Mouse (Mus musculus) adrenal gland, postnatal 10 days (tissue): Measurements from ENCODE around the gene Chrna9. TPM values are rescaled to one million over a fixed set of nuclear protein-coding genes. Genes with fewer than 3 reads are reported as not detected.

Experiments used
- DNase-seq: peaks from one replicate; pipeline ENCODE4 v3.0.0; 2021; ENCODE audit warnings: mixed read lengths
- total RNA-seq, 2 experiments: library from RNA; stranded (reverse); gene quantifications; 2 replicates each; pipeline ENCODE4 v1.2.3; 2021

Gene Chrna9
- total RNA-seq, 2 experiments from 2014 or later: 0.39 to 0.76 TPM

GRCm38 (mm10) chr5:65919904-65920303 is 14.8 kb upstream of the Chrna9 start:
- no peak for DNase-seq

GRCm38 (mm10) chr5:65920701-65921426 is 13.9 kb upstream of the Chrna9 start:
- no peak for DNase-seq

DNA sequence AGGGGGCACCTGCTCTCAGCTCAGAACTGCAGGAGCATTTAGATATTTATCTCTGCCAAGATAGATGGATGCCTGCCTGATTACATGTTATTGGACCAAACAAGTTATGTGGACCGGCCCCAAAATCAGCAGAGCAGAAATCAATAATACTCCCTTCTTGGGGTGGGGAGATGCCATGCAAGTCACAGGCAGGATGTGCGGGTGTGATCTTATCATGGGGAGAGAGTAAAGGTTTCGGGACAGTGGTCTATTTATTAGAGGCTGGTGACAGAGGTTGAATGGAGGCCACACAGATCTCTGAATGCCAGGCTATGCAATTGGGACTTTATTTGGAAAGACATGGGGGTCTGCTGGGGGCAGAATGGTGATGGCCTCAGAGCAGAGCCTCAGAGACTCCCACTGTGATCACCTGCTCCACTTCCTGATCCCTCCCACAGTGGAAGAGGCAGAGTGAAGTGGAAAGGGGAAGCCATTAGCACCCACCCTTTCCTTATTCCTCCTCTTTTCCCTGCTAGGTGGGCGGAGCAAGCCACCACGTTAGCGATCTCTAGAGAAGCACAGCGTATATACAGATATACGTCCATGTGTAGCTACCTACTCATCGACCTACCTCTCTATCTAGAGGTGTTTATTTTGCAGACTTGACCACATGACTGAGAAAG is 13.1 kb upstream of the Chrna9 start:
- DNase-seq: no peak

- no peak for DNase-seq
Observed at GRCm38 (mm10) chr5:65926666-65927065, 8.1 kb upstream of the Chrna9 start.

GRCm38 (mm10) chr5:65929162-65929561 is 5.6 kb upstream of the Chrna9 start:
- no peak for DNase-seq

DNA sequence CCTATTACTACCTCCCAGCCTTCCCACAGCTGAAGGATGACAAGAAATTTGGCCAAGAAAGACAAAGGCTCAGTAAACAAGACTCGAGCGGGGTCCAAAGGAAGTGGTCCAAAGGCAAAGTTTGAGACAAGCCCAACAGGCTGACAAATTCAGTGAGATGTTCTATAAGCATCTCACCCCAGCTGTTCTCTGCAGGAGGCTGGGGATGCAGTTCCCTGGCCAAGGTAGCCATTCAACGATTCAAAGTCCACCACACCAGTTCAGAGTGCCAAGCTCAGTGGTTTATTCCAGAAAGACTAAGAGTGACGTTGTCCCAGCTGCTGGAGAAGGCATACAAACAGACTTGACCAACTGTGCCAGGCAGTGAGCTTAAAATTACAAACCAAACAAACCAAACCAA is 4.5 kb upstream of the Chrna9 start:
- DNase-seq: no peak

GRCm38 (mm10) chr5:65933258-65933657 is 1.5 kb upstream of the Chrna9 start:
- no peak for DNase-seq

GRCm38 (mm10) chr5:65933764-65934163 is 957 bp upstream of the Chrna9 start:
- DNase-seq: no peak

GRCm38 (mm10) chr5:65937011-65937726 is 2.4 kb downstream of the Chrna9 start:
- DNase-seq: peak; percentile 13

DNA sequence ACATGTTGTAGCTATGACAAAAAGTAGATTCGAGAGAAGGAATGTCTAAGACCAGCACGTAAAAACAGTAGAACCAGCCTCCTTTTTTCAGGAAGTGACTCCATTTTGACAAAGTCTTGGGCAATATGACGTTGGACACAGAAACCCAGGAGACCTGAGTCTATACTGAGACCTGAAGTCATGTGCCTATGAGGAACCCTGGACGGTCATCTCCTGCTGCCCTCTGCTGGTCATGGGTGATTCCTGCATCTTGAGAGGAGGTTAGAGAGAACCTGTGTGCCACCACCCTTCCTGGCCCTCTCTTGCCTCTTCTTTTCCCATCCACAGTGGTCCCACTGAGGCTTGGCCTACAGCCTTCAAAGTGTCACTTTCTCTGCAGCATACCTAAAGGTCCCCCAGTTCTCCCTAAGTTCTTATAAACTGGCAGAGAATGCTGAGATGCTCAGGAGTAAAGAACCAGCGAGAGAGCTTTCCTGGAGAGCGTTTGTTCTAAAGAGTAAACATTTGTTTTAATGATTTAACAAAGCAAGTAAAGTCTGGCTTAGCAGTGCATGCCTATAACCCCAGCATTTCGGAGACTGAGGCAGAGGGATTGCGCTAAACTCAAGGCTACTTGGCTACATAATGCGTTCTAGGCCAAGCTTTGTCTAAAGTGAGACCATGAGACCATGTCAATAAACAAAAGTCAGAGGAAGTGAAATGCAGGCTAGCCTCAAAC is 3.4 kb downstream of the Chrna9 start:
- DNase-seq: peak; percentile 89

DNA sequence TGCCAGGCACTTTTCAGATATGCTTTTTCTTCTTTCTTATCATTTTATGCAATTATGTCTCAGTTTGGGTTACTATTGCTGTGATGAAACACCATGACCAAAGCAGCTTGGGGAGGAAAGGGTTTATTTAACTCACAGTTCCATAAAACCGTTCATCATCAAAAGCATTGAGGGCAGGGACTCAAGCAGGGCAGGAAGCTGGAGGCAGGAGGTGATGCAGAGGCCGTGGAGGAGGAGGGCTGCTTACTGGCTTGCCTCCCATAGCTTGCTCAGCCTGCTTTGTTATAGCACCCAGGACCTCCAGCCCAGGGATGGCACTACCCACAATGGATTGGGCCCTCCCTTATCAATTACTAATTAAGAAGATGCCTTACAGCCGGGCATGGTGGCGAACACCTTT is 6.4 kb downstream of the Chrna9 start:
- DNase-seq: no peak

DNA sequence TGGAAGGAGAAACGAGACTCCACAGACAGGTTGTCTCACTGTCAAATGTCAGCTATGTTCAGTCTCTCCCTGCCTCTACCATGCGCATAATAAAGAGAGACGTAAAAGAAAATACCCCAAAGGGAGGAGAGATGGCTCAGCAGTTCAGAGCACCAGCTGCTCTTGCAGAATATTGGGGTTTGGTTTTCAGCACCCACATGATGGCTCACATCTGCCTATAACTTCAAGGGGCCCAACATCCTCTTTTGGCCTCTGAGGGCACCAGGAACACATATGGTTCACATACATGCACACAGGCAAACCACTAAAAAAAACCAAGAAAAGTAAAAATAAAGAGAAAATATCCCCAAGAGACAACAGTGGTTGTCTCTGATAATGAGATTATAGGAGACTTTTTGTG is 15.1 kb downstream of the Chrna9 start:
- no peak for DNase-seq

DNA sequence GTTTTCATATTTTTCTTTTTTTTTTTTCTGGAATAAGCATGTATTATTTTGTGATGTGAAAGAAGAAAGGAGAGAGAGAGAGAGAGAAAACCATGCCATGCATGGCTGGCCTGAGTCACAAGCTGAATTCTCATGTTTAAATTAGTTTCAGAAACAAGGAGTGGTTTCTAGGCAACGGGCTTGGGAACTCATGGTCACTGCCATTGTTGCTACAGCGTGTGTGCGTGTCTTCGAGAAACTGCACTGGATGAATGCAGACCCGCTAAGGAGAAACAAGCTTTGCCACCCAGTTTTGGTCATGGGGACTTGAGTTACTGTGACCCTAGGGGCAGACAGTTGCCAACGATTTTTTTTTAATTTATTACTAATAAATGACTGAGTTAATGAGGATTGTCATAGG is 15.5 kb downstream of the Chrna9 start:
- DNase-seq: no peak

GRCm38 (mm10) chr5:65950679-65951512 is 16.2 kb downstream of the Chrna9 start:
- no peak for DNase-seq

DNA sequence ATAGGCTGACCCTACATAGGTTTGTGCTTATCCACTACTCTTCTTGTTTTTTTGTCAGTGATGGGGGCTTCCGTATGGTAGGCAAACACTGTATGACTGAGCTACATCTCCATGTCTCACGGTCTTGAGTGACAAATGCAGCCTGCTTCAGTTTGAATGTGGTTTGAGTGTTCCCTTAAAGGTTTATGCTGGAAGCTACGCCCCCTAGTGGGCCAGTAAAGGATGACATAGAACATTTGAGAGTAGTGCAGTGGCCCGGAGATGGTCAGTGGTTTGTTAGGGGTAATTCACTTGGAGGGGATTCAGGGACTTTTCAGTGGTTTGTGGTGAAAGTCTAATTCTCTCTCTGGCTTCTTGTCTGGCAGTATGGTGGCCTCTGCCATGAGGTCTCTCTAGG is 16.8 kb downstream of the Chrna9 start:
- DNase-seq: no peak

GRCm38 (mm10) chr5:65954130-65955080 is 19.7 kb downstream of the Chrna9 start:
- DNase-seq: no peak

DNA sequence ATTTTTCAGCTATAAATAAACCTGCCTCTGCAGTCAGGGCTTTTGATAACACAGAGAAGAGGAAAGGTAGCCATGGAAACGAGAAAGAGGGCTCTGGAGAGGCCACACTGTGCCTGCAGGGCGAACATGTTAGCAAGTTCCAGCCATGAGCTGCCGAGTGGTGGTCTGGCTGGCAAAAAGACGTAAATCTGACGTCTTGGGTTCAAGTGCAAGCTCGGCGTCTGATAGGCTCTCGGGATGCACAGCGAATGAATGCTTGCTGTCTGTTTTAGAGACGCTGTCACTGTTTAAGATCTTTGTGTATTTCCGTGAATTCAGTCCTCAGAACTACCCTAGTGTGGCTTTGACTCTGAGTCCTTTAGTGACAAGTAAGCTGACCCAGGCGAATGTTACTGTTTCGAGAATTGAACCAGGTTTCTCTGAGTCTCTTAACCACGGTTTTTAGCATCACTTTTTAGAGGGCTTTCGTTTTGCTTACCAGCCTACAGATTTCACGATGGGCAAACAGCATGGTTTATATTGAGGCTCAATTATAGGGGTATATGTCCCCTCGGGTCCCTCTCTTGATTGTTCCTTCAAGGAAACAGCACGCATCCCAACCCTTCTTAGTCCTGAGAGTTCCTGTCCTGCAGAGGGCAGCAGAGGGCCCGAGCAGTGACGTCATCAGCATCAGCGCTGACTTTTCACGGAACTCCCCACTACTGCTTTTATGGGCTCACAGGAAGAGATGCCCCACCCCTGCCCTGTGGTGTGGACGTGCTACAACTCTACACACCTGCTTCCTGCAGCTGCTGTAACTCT is 20.8 kb downstream of the Chrna9 start:
- DNase-seq: peak; percentile 88

- no peak for DNase-seq
Observed at GRCm38 (mm10) chr5:65956144-65957008, 21.7 kb downstream of the Chrna9 start.

DNA sequence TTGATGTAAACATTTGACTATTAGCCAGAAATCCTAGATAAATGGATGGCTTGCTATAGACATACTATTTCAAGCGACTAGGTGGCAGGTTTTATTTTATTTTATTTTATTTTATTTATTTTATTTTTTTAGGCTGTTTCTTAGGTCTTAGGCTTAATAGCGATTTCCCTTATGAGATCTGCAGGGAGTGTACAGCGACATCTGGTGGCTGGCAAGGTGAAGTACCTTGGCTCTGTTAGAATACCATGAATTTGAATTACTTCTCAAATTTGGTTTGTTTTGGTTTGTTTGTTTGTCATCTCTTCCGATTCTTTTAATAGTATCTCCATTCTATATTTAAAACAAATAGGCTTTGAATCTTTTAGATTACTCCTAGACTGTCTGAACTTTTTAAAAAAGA is 23.9 kb downstream of the Chrna9 start:
- peak; percentile 61 for DNase-seq
